Mouse (Mus musculus) myocyte (in vitro differentiated cells): ENCODE data around the gene Tor2a. TPM values are rescaled to one million over a fixed set of nuclear protein-coding genes. Genes with fewer than 3 reads are reported as not detected.

Source experiments
- H3K27me3 ChIP-seq: one replicate; pipeline ENCODE4 v1.6.1; 2011; ENCODE audit not compliant: control insufficient read depth, insufficient read depth, insufficient read length
- H3K36me3 ChIP-seq: one replicate; pipeline ENCODE4 v1.6.1; 2011; ENCODE audit not compliant: control insufficient read depth, insufficient read depth
- H3K4me2 ChIP-seq: one replicate; pipeline ENCODE4 v1.6.1; 2011; ENCODE audit warnings: low read depth, control low read depth
- H3K4me3 ChIP-seq: one replicate; pipeline ENCODE4 v1.5.1; 2011; ENCODE audit warnings: mild to moderate bottlenecking, control low read depth, moderate library complexity
- H3K79me2 ChIP-seq: one replicate; pipeline ENCODE4 v1.6.1; 2011; ENCODE audit not compliant: control insufficient read depth, insufficient read depth
- H3ac ChIP-seq: one replicate; pipeline ENCODE4 v1.6.1; 2011; ENCODE audit not compliant: control insufficient read depth, insufficient read length
- CEBPB ChIP-seq: IDR thresholded peaks from 2 replicates; pipeline ENCODE4 v1.6.1; 2011; ENCODE audit warnings: mild to moderate bottlenecking, moderate library complexity; ENCODE audit not compliant: poor library complexity, insufficient read depth, severe bottlenecking
- E2F4 ChIP-seq: IDR thresholded peaks from one replicate; pipeline ENCODE4 v1.6.1; 2011; ENCODE audit warnings: mild to moderate bottlenecking, control low read depth, moderate library complexity; ENCODE audit not compliant: insufficient read depth
- MAX ChIP-seq: IDR thresholded peaks from one replicate; pipeline ENCODE4 v1.6.1; 2011; ENCODE audit warnings: low read depth, mild to moderate bottlenecking, control low read depth
- MYOD1 ChIP-seq, 3 experiments: IDR thresholded peaks; one replicate each; pipeline ENCODE4 v1.6.1; 2011; ENCODE audit warnings: control low read depth in 2 of 3, low read depth in 2 of 3, mild to moderate bottlenecking in 2 of 3, moderate library complexity in 1 of 3; ENCODE audit not compliant: insufficient read length in 2 of 3, control insufficient read depth in 1 of 3
- MYOG ChIP-seq, 3 experiments: IDR thresholded peaks; one replicate each; pipeline ENCODE4 v1.6.1; 2011; ENCODE audit warnings: control low read depth in 2 of 3, low read depth in 2 of 3, mild to moderate bottlenecking in 2 of 3; ENCODE audit not compliant: insufficient read length in 2 of 3, control insufficient read depth in 1 of 3, insufficient read depth in 1 of 3
- POLR2A ChIP-seq: IDR thresholded peaks from one replicate; pipeline ENCODE4 v1.6.1; 2011; ENCODE audit warnings: low read depth, mild to moderate bottlenecking, control low read depth, moderate library complexity; ENCODE audit not compliant: insufficient read length
- POLR2AphosphoS2 ChIP-seq: IDR thresholded peaks from one replicate; pipeline ENCODE4 v1.6.1; 2011; ENCODE audit warnings: low read depth, control low read depth; ENCODE audit not compliant: insufficient read length
- REST ChIP-seq: IDR thresholded peaks from one replicate; pipeline ENCODE4 v1.6.1; 2011; ENCODE audit warnings: mild to moderate bottlenecking, control low read depth, moderate library complexity; ENCODE audit not compliant: insufficient read depth, insufficient read length
- SRF ChIP-seq: IDR thresholded peaks from one replicate; pipeline ENCODE4 v1.6.1; 2011; ENCODE audit warnings: low read depth; ENCODE audit not compliant: control insufficient read depth, insufficient read length
- TCF12 ChIP-seq: IDR thresholded peaks from one replicate; pipeline ENCODE4 v1.6.1; 2011; ENCODE audit warnings: mild to moderate bottlenecking, control low read depth; ENCODE audit not compliant: poor library complexity, insufficient read depth, severe bottlenecking
- TCF3 ChIP-seq: IDR thresholded peaks from one replicate; pipeline ENCODE4 v1.6.1; 2011; ENCODE audit warnings: low read depth, control low read depth; ENCODE audit not compliant: insufficient read length
- USF1 ChIP-seq: IDR thresholded peaks from one replicate; pipeline ENCODE4 v1.6.1; 2011; ENCODE audit warnings: low read depth, mild to moderate bottlenecking, control low read depth, moderate library complexity
- polyA plus RNA-seq: library from polyadenylated mRNA; unstranded; fragments of >200 nt; fragmentation: generic; extraction: Trizol; gene quantifications from one replicate; pipeline ENCODE4 v1.2.1, GENCODE M21; 2012; ENCODE audit warnings: missing spikeins

The Tor2a gene
- polyA plus RNA-seq, 1 experiment = 37.3 TPM

- H3K4me3 ChIP-seq = peak within 1 kb of the TSS; percentile 71
- peak within 1 kb of the TSS; percentile 85 for H3K4me2 ChIP-seq
- peaks cover 6% of the 10 kb centered on the region for H3K79me2 ChIP-seq
- peaks cover 13% of the 10 kb centered on the region for H3K36me3 ChIP-seq
- TF ChIP-seq POLR2AphosphoS2 (peak; percentile 83), REST (no peak), MAX (no peak), POLR2A (peak; percentile 92), CEBPB (no peak), E2F4 (no peak), MYOG (IDR thresholded peaks at IDR 0.05; ENCODE audit: control insufficient read depth in 1 of 3, insufficient read depth in 1 of 3, insufficient read length in 2 of 3, low read depth in 2 of 3) (no peak), TCF3 (no peak), MYOD1 (IDR thresholded peaks at IDR 0.05; ENCODE audit: control insufficient read depth in 1 of 3, insufficient read length in 2 of 3, low read depth in 2 of 3) (no peak), USF1 (no peak), TCF12 (no peak), SRF (peak; percentile 80)
- peak within 1 kb of the TSS; percentile 21 for H3ac ChIP-seq
- H3K27me3 ChIP-seq = no peaks in the 10 kb centered on the region
Measured at GRCm38 (mm10) chr2:32775359-32776074, 18.5 kb downstream of the Tor2a start, which contains the start of the genes Ttc16 and Ptrh1. Gene Ttc16, minus strand, starts transcription at chr2:32775633. Gene Ptrh1, plus strand, starts transcription at chr2:32775786.

- H3K4me2 ChIP-seq = peak overlapping the region; percentile 75
- peak overlapping the region; percentile 21 for H3ac ChIP-seq
- H3K36me3 ChIP-seq = peaks cover 13% of the 10 kb centered on the region
- H3K27me3 ChIP-seq = no peaks in the 10 kb centered on the region
- TF ChIP-seq REST (no peak), CEBPB (no peak), POLR2A (peak; percentile 51), MYOD1 (IDR thresholded peaks at IDR 0.05; ENCODE audit: control insufficient read depth in 1 of 3, insufficient read length in 2 of 3, low read depth in 2 of 3) (peak in 1 of 3 experiments; percentile 2), E2F4 (no peak), POLR2AphosphoS2 (no peak), MYOG (IDR thresholded peaks at IDR 0.05; ENCODE audit: control insufficient read depth in 1 of 3, insufficient read depth in 1 of 3, insufficient read length in 2 of 3, low read depth in 2 of 3) (peak in 1 of 3 experiments; percentile 45)
- H3K4me3 ChIP-seq = peak overlapping the region; percentile 71
- peaks cover 6% of the 10 kb centered on the region for H3K79me2 ChIP-seq
Measured at GRCm38 (mm10) chr2:32776192-32776591, 19.2 kb downstream of the Tor2a start.

GRCm38 (mm10) chr2:32778081-32778480 is 21.0 kb downstream of the Tor2a start:
- H3K4me2 ChIP-seq = no peak overlapping the region
- no peak overlapping the region for H3ac ChIP-seq
- peaks cover 13% of the 10 kb centered on the region for H3K36me3 ChIP-seq
- no peak overlapping the region for H3K4me3 ChIP-seq
- H3K79me2 ChIP-seq = peaks cover 6% of the 10 kb centered on the region
- no peak for TF ChIP-seq POLR2AphosphoS2
- no peaks in the 10 kb centered on the region for H3K27me3 ChIP-seq

GRCm38 (mm10) chr2:32779131-32779530 is 22.1 kb downstream of the Tor2a start:
- peaks cover 13% of the 10 kb centered on the region for H3K36me3 ChIP-seq
- TF ChIP-seq E2F4 (no peak), MYOD1 (IDR thresholded peaks at IDR 0.05; ENCODE audit: control insufficient read depth in 1 of 3, insufficient read length in 2 of 3, low read depth in 2 of 3) (no peak), USF1 (no peak), MYOG (IDR thresholded peaks at IDR 0.05; ENCODE audit: control insufficient read depth in 1 of 3, insufficient read depth in 1 of 3, insufficient read length in 2 of 3, low read depth in 2 of 3) (no peak), SRF (no peak), MAX (no peak)
- H3ac ChIP-seq = no peak overlapping the region
- H3K4me3 ChIP-seq = no peak overlapping the region
- H3K4me2 ChIP-seq = no peak overlapping the region
- no peaks in the 10 kb centered on the region for H3K27me3 ChIP-seq
- peaks cover 6% of the 10 kb centered on the region for H3K79me2 ChIP-seq

- H3K36me3 ChIP-seq = peaks cover 13% of the 10 kb centered on the region
- no peak overlapping the region for H3K4me2 ChIP-seq
- H3K27me3 ChIP-seq = no peaks in the 10 kb centered on the region
- TF ChIP-seq TCF12 (no peak), MYOD1 (IDR thresholded peaks at IDR 0.05; ENCODE audit: control insufficient read depth in 1 of 3, insufficient read length in 2 of 3, low read depth in 2 of 3) (no peak), E2F4 (no peak)
- H3ac ChIP-seq = no peak overlapping the region
- no peak overlapping the region for H3K4me3 ChIP-seq
- peaks cover 6% of the 10 kb centered on the region for H3K79me2 ChIP-seq
Measured at GRCm38 (mm10) chr2:32779714-32780113, 22.7 kb downstream of the Tor2a start.
